Mouse (Mus musculus) B cell, adult 67 days (primary cell): Measurements from ENCODE around the gene Ckm. TPM values are rescaled to one million over a fixed set of nuclear protein-coding genes. Genes with fewer than 3 reads are reported as not detected.

Experiments
- total RNA-seq, 2 experiments: library from RNA; stranded (reverse); gene quantifications; 4 replicates each; pipeline ENCODE4 v1.2.4; 2023

Ckm gene
- total RNA-seq = under 1 TPM; 0.44 TPM

GRCm38 (mm10) chr7:19404476-19404875 is at the start of gene Ckm:
Gene Ckm (plus strand): TSS chr7:19404776.

GRCm38 (mm10) chr7:19359299-19359891 is 45.2 kb upstream of the Ckm start, which contains the start of the genes Cd3eap and Ppp1r13l:
Gene Cd3eap (minus strand): TSS chr7:19359483.
Gene Ppp1r13l (plus strand): TSS chr7:19359749.

GRCm38 (mm10) chr7:19381377-19382165 is 23.0 kb upstream of the Ckm start, which contains the start of gene Ercc2:
Gene Ercc2 (plus strand): TSS chr7:19382010.

DNA sequence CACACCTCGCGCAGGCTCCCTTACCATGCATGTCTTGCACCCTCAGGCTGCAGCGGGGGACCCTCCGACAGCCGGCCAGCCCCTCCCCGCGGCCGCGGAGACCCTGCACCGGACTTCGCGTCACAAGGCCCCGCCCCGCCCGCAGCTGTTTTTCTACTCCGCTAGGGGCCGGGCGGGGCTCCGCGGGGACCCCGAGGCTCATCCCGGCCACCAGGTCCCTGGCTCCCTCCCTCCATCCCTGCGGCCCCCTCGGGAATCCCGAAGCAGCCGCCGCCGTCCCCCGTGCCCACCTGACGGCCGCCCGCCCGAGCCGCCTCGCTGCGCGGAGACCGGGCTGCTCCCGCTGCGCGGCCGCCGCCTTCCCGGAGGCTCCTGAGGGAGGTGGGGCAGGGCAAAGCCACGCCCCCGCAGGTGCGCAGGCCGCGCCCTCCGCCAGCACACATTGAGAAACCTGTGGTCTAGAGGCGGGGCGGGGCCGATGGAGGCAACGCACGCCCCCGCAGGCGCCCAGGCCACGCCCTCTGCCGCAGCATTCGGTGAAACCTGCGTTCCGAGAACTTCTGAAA is 762 bp upstream of the Ckm start, which contains the start of gene Klc3:
Gene Klc3, minus strand, starts transcription at position 374 of the 566 bp plus-strand sequence.

GRCm38 (mm10) chr7:19458591-19459111 is 54.1 kb downstream of the Ckm start, which contains the start of gene Mark4:
Gene Mark4 (minus strand): TSS chr7:19458821.

GRCm38 (mm10) chr7:19462884-19463381 is 58.4 kb downstream of the Ckm start, which contains the start of gene Exoc3l2:
Gene Exoc3l2 (plus strand): TSS chr7:19463331.

Other genes starting within 250 kb of the Ckm start
- not detected for gene Gipr, start 238.6 kb upstream of the Ckm start, total RNA-seq
- 10 to 100 TPM; 20.6 to 35.2 TPM for gene Eml2, start 228.4 kb upstream of the Ckm start, total RNA-seq
- gene Gpr4, start 192.2 kb upstream of the Ckm start, total RNA-seq = not detected
- gene Opa3, start 176.4 kb upstream of the Ckm start, total RNA-seq = 10 to 100 TPM; 37.9 to 54.7 TPM
- gene Vasp, start 133.0 kb upstream of the Ckm start, total RNA-seq = 100 to 1,000 TPM; 403 to 410 TPM
- not detected for gene Ppm1n, start 124.7 kb upstream of the Ckm start, total RNA-seq
- gene Rtn2, start 122.2 kb upstream of the Ckm start, total RNA-seq = not detected
- gene Fosb, start 94.7 kb upstream of the Ckm start, total RNA-seq = 1,000 to 10,000 TPM in 1 of 2 experiments, 100 to 1,000 TPM in 1; 524 to 1,527 TPM
- 10 to 100 TPM; 64.3 to 66.3 TPM for gene Ercc1, start 60.0 kb upstream of the Ckm start, total RNA-seq
- 10 to 100 TPM in 1 of 2 experiments, 1 to 10 TPM in 1; 6.7 to 10.7 TPM for gene Cd3eap, start 45.3 kb upstream of the Ckm start, total RNA-seq
- 1 to 10 TPM; 1.4 to 1.9 TPM for gene Ppp1r13l, start 45.0 kb upstream of the Ckm start, total RNA-seq
- gene Ercc2, start 22.8 kb upstream of the Ckm start, total RNA-seq = 10 to 100 TPM; 57.0 to 80.3 TPM
- 1 to 10 TPM; 1.9 to 2.2 TPM for gene Klc3, start 672 bp upstream of the Ckm start, total RNA-seq
- gene Mark4, start 54.0 kb downstream of the Ckm start, total RNA-seq = 10 to 100 TPM; 29.5 to 30.7 TPM
- not detected for gene Exoc3l2, start 58.6 kb downstream of the Ckm start, total RNA-seq
- 1 to 10 TPM; 5.8 to 6.5 TPM for gene Bloc1s3, start 103.6 kb downstream of the Ckm start, total RNA-seq
- gene Trappc6a, start 103.6 kb downstream of the Ckm start, total RNA-seq = 10 to 100 TPM; 30.2 to 34.6 TPM
- under 1 TPM; 0.55 to 0.62 TPM for gene Nkpd1, start 113.1 kb downstream of the Ckm start, total RNA-seq
- gene Ppp1r37, start 158.3 kb downstream of the Ckm start, total RNA-seq = 10 to 100 TPM; 58.2 to 64.2 TPM
- gene Zfp296, start 172.5 kb downstream of the Ckm start, total RNA-seq = 10 to 100 TPM; 14.4 to 17.4 TPM
- 10 to 100 TPM; 88.5 to 93.3 TPM for gene Gemin7, start 172.8 kb downstream of the Ckm start, total RNA-seq
- gene Clasrp, start 199.7 kb downstream of the Ckm start, total RNA-seq = 100 to 1,000 TPM; 111 to 118 TPM
- gene Relb, start 224.7 kb downstream of the Ckm start, total RNA-seq = 100 to 1,000 TPM in 1 of 2 experiments, 10 to 100 TPM in 1; 94.7 to 102 TPM